Mouse (Mus musculus): ENCODE data around the gene Kcnj10. TPM values are rescaled to one million over a fixed set of nuclear protein-coding genes. Genes with fewer than 3 reads are reported as not detected.

Kcnj10 gene
- total RNA-seq, 4 experiments from 2014 or later: 92.2 to 116 (median 100.0) TPM

DNA sequence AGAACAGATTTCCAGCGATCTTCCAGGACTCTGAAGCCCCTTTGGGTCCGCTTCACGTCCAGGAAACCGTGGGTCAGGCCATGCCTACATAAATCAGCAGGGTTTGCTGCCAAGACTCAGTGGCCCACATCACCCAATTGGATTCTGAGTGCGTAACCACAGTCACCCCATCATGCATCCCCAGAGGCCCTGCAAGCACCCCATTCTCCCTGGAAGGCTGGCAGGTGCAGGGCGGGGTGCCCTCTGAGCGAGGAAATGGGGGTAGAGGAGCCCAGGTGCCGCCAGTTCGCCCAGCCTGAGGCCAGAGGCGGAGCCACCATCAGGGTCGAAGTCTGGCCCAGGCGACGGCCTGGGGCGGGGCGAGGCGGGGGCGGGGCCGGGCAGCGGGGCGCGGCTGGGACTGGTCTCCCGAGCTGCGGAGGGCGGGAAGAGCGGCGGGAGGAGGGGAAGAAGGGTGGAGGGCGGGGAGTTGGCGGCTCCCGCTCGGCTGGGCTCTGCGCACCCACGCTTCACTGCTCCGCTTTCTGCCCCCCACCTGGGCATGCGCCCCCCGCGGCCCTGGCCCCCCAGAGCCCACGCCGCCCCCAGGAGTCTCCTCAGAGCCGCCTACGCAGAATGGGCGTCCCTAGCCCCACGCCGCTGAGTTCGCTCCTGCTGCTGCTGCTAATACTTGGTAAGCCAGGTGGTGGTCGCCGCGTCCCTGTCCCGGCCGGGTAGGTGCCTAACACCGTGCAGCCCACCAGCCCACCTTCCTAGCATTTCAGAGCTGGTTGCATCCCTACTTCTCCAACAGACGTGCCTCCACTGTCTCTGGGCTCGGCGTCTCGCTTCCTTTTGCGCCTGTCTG lies 28.9 kb upstream of the Kcnj10 start:
- DNase-seq (ENCODE audit: low spot score in 2 of 2): peak in 1 of 2 experiments; percentile 66

DNA sequence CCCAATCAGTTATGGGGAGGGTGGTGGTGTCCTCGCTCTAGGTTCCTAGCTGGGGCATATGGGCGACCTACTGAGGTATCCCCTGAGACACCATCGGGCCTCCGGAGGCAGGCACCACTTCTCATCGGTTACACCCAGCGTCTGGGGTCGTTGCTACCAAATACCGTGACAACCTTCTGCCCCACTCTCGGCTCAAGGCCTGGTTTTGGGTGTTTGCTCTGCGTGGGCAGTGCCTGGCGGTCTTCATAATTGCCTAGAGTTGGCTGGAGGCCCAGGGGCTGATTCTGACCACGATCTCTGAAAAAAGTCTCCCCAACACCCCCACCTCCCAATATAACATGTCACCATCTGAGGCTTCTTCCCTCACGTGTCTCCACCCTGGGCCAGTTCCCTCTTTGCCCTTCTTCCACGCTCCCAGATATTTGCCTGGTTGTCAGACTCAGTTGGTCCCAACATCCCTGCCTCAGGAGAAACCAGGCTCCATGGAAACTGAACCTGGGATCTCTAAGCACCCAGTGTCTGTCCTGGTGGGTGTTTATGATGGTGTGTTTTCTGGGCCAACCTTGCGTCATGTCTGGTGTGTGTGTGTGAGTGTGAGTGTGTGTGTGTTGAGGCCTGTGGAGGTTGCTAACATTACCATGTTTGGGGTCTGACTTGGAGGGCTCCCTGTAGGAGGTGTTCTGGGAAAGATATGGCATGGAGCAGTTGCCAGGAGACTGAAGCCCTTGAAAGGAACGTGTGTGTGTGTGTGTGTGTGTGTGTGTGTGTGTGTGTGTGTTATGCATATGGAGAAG lies 28.0 kb upstream of the Kcnj10 start:
- DNase-seq (ENCODE audit: low spot score in 2 of 2): peak; percentile 76 to 81

DNA sequence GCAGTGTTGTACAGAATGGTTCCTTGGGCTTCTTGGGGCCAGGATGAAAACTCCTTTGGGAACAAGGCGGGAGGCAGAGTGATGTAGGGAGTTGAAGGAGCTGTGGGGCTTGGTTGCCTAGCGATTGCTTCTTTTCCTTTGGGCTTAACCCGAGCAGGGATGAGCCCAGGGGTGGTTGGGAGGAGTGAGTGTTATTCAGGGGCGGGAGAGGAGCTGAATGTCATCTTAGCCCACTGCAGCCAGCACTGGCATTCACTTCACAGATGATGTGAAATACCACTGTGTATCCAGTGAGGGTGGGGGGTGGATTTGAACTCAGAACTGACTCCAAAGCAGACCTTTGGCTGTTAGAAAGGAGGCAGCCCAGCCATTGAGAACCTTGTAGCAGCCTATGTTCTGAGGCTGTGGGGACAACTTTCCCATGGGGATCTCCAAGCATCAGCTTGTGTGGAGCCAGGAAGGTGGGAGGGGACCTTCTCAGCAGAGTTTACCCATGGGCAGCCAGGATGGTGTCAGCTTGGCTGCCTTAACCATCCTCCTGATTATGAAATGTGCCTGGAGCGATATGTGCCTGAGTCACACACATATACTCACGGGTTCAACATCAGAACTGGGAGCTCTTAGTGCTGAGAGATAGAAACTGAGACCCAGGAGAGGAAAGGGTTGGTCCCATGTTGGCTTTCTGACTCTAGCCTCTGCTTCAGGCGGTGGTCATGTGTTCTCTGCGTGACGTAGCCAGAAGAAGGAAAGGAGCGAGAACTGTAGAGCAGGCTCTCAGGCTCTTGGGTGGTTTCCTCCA lies 27.2 kb upstream of the Kcnj10 start:
- peak in 1 of 2 experiments; percentile 44 for DNase-seq (ENCODE audit: low spot score in 2 of 2)

DNA sequence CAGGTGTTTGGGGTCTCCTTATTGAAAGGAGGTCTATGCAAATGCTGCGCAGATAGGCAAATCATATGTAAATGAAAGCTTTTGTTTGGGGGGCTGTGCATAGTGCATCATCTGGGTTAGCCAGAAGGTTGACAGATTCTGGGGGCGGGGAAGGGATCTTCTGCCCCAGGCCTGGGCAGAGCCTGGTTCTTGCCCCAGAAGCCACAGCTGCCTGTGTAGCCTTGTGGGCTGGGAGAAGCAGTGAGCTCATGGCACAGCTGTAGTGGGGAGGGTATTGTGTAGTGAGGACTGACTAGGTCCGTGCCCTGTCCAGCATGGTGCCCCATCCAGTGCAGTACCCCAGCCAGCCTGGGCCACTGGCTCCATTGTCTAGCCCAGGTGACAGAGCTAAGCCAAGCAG lies 26.1 kb upstream of the Kcnj10 start:
- DNase-seq (ENCODE audit: low spot score in 2 of 2): no peak

- DNase-seq (ENCODE audit: low spot score in 2 of 2): no peak
These were observed 23.6 kb upstream of the Kcnj10 start for GRCm38 (mm10) chr1:172317431-172317830.

DNA sequence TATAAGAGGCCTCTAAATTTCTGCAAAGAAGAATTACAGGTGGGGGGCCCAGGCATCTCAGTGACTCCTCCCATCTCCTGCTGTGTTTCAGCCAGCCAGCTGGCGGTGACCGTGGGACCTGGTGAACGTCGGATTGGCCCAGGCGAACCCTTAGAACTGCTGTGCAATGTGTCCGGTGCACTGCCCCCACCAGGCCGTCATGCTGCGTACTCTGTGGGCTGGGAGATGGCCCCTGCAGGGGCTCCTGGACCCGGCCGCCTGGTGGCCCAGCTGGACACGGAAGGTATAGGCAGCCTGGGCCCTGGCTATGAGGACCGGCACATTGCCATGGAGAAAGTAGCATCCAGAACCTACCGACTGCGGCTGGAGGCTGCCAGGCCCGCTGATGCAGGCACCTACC lies 23.1 kb upstream of the Kcnj10 start:
- DNase-seq (ENCODE audit: low spot score in 2 of 2): no peak

DNA sequence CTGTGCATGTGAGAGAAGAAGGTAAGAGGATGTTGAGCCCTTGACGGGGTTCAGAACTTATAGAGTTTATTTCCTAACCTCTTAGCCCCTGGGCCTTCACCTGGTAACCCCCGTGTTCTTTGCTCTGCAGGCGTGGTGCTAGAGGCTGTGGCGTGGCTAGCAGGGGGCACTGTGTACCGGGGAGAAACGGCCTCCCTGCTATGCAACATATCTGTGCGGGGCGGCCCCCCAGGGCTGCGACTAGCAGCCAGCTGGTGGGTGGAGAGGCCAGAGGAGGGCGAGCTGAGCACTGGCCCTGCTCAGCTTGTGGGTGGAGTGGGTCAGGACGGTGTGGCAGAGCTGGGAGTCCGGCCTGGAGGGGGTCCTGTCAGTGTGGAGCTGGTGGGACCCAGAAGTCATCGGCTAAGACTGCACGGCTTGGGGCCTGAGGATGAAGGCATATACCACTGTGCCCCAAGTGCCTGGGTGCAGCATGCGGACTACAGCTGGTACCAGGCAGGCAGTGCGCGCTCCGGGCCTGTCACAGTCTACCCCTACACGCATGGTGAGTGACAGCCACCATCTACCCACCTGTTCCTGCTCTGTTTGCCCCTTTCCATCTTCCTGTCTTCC lies 22.5 kb upstream of the Kcnj10 start:
- DNase-seq (ENCODE audit: low spot score in 2 of 2): peak in 1 of 2 experiments; percentile 36

DNA sequence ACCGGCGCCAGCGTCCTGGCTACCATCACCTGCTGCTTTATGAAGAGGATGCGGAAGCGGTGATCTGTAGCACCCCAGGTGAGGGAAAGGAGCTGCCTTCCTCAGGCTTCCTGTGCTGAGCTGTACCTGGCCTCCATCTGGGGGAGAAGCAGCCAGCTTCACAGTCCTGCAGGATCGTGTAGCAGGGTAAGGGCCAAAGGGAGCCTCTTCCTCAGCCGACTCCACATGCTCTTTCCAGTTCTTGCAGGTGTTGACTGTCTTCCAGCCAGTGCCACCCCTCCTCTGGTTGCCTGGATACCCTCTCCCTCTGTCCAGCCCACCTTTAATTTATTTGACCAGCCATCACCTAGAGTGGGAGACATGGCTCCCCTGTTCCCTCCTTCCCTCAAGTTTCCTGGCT lies 21.7 kb upstream of the Kcnj10 start:
- peak in 1 of 2 experiments; percentile 37 for DNase-seq (ENCODE audit: low spot score in 2 of 2)

GRCm38 (mm10) chr1:172319921-172320411 lies 21.0 kb upstream of the Kcnj10 start:
- DNase-seq (ENCODE audit: low spot score in 2 of 2): peak in 1 of 2 experiments; percentile 44

GRCm38 (mm10) chr1:172322725-172323124 lies 18.3 kb upstream of the Kcnj10 start:
- DNase-seq (ENCODE audit: low spot score in 2 of 2): no peak

GRCm38 (mm10) chr1:172323298-172323697 lies 17.7 kb upstream of the Kcnj10 start:
- no peak for DNase-seq (ENCODE audit: low spot score in 2 of 2)

GRCm38 (mm10) chr1:172323801-172324359 lies 17.1 kb upstream of the Kcnj10 start:
- peak in 1 of 2 experiments; percentile 75 for DNase-seq (ENCODE audit: low spot score in 2 of 2)

DNA sequence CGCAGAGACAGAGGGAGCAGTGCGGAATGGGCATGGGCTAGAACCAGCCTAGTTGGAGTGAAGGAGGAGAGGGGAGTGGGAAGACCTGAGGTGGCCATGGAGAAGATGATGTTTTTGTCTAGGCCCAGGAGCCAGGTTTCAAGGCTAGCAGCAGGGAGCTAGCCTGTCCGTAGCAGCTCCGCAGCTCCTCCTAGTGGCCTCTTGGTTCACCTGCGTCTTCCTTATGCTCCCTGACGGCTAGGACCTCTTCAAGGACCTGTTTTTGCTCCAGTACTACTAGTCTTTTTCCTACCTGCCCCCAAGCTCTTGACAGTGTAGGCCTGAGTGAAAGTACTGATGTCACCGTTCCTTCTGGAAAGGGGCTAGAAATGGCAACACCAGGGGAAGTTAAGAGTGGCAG lies 16.3 kb upstream of the Kcnj10 start:
- DNase-seq (ENCODE audit: low spot score in 2 of 2): peak in 1 of 2 experiments; percentile 80

GRCm38 (mm10) chr1:172325680-172326535 lies 15.1 kb upstream of the Kcnj10 start:
- DNase-seq (ENCODE audit: low spot score in 2 of 2): peak in 1 of 2 experiments; percentile 64

DNA sequence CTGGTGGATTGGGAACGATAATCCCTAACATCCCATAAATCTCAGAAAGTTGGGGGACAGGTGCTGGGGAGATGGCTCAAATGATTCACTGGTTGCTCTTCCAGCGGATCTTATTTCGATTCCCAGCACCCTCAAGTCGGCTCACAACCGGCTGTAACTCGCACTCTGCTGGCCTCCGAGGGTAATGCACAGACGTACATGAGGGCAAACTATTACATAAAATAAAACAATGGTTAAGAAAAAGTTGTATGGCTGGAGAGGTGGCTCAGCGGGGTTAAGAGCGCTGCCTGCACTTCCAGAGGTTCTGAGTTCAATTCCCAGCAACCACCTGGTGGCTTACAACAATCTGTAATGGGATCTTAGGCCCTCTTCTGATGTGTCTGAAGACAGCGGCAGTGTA lies 14.3 kb upstream of the Kcnj10 start:
- no peak for DNase-seq (ENCODE audit: low spot score in 2 of 2)

DNA sequence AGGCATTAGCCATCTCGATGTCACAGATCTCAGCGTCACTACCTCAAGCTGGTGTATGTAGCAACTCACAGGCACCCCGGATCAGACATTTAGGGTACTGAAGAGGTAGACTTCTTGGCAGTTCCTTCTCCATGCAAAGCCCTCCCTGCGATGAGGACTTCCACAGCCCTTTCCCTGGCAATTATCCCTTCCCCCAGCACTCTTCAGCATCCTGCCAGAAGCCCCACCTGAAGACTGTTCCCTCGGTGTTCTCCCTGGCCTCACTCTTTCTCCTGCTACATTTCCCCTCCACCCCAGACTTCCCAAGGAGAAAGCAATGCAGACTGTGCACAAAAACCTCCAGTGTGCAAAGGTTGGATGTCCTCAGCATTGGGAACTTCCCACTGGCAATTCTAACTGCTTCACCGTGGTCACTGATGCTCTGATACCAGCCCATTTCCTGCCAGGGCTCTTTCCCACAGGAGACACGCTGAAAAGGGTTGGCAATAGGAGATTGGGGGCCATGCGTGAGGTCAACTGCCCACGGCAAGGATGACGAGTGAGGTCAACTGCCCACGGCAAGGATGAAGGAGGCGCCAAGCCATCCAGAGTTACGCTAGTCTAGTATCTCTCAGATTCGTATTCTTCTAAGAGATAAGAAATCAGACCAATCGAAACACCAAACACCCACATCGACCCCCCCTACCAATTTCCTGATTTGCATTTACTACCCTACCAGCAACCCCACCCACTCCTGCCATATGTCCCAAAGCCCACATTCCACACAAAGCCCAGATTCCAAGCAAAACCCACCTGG lies 13.6 kb upstream of the Kcnj10 start:
- peak in 1 of 2 experiments; percentile 62 for DNase-seq (ENCODE audit: low spot score in 2 of 2)

DNA sequence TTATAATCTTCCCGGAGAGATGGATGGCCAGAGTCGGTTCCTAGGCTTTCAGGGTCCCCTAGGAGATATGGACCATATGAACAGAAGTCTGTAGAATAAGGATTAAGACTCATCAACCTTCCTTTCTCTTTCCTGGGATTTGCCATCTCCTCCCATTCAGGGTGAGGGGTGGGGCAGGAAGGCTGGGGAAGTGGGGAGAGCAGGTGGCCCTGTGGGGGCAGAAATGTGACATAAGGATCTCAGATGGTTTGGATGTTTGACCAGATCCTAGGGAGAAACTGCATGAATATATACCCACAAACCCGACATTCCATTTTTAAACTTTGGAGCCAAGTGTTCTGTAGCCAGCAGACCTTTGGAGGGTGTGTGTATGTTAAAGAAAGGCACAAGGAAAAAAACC lies 13.0 kb upstream of the Kcnj10 start:
- no peak for DNase-seq (ENCODE audit: low spot score in 2 of 2)

DNA sequence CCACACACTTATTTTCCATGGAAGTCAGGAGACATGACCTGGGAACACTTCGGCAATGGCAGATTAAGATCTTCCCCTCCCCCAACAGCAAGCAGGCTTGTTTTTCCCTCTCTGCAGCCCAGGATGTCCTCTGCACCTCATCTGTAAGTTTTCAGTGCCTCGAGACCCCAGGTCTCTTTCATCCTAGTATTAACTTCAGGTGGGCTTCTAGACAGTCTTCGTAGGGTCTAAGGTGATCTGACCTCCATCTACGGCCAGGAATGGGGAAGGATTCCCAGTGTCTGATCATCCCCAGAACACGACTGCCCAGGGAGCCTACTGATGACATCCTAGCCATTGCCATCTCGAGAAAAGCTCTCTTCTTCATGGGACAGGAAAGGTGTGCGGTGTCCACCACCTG lies 12.5 kb upstream of the Kcnj10 start:
- DNase-seq (ENCODE audit: low spot score in 2 of 2): no peak

- DNase-seq (ENCODE audit: low spot score in 2 of 2): peak; percentile 79 to 88
These were observed 11.9 kb upstream of the Kcnj10 start, which contains the start of gene Kcnj9 for GRCm38 (mm10) chr1:172329131-172329530. Kcnj9 (minus strand) TSS chr1:172329318.

Data from layer of hippocampus, adult 8-10 months (tissue).